Mouse (Mus musculus) frontal cortex, postnatal 36 days (tissue): ENCODE measurements around the gene Bcl7b.
A peak's percentile ranks its signal among the peaks of the same experiment; 100 is the strongest.

ENCODE experiments used
- DNase-seq, 2 experiments: peaks; one replicate each; pipeline ENCODE4 v3.0.0; 2022; ENCODE audit warnings: low spot score in 2 of 2

Bcl7b gene

DNA sequence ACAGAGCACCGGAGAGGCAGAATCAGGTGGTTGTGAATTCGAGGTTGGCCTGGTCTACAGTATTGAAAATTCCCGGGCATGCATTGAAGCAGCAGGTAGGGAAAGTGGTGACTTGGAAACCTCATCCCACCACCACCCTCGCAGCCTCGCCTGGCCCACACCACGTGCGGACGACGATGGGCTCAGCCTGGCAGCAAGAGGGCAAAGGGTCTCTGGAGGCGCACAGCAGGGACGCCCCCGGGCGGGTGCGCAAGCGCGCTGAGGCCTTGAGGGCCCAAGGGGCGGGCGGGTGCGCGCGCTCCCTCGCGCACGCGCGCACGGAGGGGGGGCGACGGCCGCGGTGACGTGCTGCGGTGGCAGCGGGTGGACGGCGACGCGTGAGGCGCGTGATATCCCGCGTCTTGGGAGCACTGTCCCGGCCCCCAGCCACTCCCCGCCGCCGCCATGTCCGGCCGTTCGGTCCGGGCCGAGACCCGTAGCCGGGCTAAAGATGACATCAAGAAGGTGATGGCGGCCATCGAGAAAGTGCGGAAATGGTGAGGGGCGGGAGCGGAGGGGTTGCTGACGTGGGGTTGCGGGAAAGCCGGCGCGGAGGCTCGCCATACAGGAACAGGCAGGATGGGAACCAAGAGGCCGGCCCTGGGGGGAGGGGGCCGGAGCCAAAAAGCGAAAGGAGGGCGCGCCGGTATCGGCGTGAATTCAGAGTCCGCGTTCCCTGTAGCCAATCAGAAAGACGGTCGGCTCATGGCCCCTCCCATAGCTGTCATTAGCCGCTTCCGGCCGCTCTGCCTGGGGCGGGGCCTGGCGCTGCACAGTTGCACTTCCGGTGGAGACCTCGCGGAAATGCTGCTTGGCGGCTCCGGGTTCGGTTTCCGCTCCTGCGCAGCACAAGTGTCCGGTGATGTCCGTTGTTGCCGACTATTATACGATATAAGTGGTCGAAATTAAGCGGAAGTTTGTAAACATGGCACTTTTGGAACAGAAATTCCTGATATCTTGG lies at the start of gene Bcl7b:
Gene Bcl7b, plus strand, starts transcription at position 221 of the 1,000 bp plus-strand sequence.
- DNase-seq = peak; percentile 95 to 98

DNA sequence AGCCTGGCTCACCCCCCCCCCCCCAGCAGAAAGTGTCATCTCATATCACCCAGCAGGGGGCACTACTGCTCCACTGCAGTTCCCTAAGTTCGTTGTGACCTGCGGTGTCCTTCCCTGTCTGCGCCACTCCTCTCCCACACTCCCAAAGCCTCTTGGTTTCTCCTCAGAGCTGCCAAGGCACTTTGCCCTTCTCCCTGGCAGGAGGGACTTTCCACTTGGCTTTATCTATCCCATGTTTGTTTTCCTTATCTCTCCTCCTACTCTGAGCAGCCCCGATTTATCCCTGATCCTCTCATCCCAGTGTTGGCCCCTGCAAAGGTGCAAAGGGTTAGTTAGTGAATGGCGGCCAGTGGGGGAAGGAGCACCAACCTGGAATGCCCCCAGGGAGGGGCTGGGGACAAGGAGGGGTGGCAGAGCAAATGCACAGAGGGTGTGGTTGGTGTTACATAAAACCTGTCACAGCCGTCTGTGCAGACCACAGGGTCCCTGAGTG lies 49.4 kb upstream of the Bcl7b start:
- DNase-seq = peak; percentile 50 to 53

DNA sequence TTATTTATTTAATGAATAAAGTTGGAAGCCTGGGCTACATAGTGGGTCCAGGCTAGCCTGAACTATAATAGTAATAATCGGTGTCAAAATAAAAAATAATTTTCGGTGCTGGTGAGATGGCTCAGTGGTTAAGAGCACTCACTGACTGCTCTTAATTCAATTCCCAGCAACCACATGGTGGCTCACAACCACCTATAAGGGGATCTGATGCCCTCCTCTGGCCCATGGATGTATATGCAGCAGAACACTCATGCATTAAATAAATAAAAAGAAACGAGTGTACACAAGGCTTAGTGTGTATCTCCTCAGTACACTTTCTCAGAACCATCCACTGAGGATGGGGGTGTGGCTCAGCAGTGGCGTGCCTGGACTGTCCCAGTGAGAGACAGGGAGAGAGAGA lies 47.3 kb upstream of the Bcl7b start:
- DNase-seq = no peak

DNA sequence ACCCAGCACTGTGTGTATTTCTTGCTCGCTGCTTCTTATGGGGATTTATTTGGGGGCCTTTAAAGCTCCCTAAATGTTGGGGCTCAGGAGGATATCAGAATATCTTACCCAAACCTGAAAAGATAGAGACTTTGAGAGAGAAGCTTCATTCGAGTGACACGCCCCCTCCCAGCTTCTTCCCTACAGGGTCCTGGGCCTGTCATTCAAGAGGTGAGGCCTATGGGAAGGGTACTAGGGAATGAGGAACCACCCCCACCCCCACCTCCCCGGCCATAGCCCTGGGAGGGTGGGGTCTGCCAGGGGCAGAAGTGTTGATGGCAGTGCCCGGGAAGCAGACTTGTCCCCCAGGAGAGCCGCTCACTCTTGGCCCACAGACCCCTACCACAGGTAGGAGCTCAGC lies 42.0 kb upstream of the Bcl7b start:
- peak in 1 of 2 experiments; percentile 5 for DNase-seq

DNA sequence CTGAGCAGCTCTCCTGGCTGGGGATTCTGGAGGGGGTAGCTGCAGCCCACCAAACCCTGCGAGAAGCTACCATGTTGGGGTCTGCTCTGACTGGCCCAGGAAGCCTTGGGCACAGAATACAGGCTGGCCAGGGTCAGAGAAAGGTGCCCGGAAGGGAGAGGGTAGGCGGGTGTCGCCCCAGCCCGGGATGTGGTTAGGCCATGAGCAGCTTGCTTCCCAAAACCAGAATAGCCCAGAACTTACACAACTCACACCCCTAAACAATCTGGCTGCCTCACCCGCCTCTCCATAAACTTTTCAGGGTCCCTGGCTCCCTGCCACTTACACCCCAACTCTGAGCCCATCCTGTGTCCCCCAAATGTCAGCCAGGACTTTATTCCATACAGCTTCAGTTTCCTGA lies 40.4 kb upstream of the Bcl7b start:
- no peak for DNase-seq

DNA sequence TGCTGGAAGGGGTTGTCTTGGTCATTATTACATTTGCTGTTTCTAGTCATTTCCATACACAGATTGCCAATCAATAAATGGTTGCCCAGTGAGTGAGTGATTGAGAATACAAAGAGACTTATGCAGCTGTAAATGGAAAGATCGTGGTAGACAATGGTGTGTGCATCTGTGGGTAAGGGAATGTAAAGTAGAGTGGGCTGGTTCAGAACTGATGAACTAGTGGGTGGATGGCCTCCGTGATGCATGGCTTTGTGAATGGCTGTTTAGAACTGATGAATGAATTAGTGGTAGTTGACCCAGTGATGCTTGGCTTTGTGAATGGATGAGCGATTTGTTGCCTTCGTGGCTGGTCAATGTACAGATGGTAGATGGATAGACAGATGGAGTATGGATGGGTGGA lies 38.3 kb upstream of the Bcl7b start:
- no peak for DNase-seq

DNA sequence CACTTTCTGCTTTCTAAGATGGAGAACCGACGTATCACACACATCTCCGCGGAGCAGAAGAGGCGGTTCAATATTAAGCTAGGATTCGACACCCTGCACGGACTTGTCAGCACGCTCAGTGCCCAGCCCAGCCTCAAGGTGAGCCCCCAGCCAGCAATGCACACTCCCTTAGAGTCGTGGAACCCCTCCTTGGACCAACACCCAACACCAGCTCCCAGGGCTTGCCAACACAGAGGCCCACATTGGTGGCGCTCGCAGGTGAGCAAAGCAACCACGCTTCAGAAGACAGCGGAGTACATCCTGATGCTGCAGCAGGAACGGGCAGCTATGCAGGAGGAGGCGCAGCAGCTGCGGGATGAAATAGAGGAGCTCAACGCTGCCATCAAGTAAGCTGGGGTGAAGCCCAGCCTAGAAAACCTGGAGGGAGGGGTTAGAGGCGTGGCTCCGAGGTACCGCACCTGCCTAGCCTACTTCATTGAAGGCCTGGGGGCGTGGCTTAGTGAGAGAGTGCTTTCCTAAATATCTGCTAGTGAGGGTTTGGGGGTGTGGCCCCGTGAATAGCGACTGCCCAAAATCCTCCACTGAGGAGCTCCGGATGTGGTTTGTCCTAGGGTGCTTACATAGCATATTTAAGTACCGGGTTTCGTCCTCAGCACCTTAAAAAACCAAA lies 34.2 kb upstream of the Bcl7b start:
- DNase-seq = peak in 1 of 2 experiments; percentile 11

DNA sequence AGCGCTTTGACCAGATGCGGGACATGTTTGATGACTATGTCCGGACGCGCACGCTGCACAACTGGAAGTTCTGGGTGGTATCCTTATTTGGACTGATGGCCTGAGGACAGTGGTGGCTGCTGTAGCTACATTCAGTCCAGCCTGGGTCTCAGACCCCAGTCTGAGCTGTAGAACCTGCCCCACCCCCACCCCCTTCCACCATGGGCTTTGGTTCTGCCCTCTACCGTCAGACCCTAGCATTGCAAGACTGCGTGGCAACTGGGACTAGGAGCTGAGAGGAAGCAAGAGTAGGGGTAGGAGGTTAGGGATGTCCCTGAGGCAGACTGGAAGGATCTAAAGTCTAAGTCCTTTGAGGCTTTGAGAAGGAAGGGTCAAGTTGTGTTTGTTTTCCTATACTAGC lies 33.5 kb upstream of the Bcl7b start:
- no peak for DNase-seq

DNA sequence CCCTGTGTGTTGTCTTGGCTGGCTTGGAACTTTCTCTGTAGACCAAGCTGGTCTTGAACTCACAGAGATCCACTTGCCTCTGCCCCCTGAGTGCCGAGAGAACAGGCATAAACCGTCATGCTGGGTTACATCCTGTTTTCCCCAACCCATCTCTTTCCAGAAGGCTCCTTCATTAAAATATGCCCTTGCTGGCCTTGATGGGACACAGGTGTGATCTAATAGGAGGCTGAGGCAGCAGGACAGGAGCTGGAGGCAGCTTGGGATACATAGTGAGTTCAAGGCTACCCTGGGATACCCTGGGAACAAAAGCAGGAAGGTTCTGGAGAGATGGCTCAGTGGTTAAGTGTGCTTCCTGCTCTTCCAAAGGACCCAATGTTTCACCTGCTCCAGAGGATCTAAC lies 28.2 kb upstream of the Bcl7b start:
- DNase-seq = no peak

DNA sequence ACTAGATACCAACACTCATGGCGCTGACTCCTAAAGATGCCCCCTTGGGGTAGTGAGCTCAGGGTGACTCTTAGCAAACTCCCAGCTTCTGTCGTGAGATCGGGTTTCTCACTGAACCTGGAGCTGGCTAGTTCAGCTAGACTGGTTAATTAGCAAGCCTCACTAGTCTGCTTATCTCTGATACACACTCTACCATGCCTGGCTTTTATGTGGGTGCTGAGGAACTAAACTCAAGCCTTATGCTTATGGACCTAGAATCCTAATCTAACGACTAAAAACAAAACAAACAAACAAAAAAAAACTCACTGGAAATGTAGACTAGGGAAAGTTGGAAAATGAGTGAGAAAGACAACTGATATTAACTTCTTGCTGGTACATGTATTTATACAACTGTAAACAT lies 23.6 kb upstream of the Bcl7b start:
- no peak for DNase-seq

DNA sequence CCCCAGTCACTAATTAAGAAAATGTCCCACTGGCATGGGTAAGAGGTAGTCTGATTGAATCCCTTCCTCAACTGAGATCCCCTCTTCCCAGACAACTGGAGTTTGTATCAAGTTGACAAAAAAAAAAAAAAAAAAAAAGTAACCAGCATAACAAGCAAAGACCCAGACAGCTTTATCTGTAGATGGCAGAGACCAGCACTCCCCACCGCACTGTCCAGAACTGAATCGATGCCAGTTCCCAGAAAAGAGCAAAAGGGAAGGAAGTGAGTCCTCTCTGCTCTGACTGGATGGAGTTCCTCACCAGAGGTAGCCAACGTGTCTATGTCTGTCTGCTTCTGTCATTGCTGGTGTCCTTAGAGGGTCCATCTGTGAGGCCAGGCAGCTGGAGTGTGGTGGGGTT lies 22.6 kb upstream of the Bcl7b start:
- DNase-seq = no peak

DNA sequence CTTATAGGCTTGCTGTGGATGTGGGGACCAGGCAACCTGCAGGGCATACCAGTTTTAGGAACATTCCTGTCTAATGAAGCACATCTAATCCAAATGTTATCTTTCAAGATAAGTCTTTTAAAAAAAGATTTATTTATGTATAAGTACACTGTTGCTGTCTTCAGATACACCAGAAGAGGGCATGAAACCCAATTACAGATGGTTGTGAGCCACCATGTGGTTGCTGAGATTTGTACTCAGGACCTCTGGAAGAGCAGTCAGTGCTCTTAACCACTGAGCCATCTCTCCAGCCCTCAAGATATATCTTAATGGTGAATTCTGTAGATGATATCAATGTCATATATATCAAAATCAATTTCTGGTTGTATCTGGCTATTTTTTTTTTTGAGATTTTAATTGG lies 22.1 kb upstream of the Bcl7b start:
- no peak for DNase-seq

DNA sequence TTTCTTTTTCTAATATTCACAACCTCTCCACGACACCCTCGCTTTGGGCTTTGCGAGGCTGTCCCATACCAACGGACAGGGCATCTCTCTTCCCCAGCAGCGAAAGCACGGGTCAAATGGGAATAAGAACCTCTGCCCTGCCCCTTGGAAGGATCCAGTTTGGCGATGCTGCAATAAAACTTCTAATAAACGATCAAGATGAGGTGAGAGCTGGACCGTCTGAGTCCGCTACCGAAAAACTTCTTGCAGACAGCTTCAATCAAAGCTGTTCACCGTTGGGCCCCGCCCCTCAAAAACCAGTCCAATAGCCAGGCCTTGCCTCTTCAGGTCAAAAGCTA lies 19.4 kb upstream of the Bcl7b start:
- DNase-seq = no peak

DNA sequence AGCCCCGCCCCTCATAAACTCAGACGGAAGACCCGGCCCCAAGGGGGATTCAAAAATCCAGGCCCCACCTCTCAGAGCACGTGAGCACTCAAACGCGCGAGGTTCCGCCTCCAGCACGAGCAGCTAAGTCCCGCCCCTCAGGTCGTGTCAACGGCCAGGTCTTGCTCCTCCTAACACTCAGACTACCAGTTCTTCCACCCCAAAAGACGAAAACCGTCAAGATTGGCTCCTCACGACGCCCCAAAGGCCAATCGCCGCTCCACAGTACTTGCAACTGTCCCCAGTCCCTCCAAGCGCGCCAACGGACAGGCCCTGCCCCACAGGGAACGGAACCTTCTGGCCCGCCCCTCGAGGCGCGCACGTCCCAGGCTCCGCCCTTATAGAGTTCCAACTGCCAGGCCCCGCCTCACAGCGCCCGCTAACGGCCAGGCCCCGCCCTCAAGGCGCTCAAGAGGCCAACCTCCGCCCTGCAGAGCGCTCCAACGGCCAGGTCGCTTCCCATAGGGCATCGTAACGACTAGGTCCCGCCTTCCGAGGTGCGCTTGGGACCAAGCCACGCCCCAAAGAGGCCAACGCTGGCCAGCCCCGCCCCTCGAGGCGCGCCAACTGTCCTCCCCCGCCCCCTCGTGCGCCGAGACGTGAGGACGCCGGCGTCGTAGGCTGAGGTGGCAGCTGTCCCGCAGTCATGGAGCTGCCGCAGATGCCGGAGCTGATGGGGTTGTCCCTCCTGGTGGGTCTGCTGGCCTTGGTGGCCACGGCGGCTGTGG lies 18.8 kb upstream of the Bcl7b start, which contains the start of gene Tbl2:
Gene Tbl2, plus strand, starts transcription at position 605 of the 767 bp plus-strand sequence.
- peak; percentile 97 to 98 for DNase-seq

DNA sequence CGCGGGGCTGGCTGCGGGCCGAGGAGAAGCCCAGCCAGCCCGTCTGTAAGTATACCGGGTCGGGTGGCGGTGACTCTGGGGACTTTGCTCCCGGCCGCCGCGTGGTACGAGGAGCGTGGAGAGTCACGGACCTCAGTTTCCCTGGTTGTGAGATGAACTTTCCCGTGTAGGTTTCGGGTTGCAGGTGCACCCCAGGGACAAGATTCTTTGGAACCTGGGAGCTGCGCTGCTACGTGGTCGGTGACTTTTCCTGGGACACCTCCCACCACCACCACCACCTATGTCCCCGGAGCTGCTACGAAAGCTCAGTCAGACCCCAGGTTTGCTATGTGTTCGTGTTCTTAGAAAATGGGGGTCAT lies 18.3 kb upstream of the Bcl7b start:
- no peak for DNase-seq

DNA sequence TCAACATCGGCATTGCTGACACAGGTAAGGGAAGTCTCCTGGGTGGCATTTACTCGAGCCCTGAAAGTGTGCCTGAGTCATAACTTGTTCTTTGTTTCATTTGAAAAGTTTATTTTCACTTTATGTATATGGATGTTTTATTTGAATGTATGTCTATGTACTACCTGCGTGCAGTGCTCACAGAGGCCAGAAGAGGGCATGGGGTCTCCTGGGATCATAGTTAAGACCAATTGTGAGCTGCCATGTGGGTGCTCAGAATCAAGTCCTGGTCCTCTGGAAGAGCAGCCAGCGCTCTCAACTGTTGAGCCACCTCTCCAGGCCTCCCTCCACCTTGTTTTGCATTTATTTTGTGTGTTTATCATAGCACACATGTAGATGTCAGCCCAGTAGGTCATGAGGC lies 11.6 kb upstream of the Bcl7b start:
- no peak for DNase-seq

DNA sequence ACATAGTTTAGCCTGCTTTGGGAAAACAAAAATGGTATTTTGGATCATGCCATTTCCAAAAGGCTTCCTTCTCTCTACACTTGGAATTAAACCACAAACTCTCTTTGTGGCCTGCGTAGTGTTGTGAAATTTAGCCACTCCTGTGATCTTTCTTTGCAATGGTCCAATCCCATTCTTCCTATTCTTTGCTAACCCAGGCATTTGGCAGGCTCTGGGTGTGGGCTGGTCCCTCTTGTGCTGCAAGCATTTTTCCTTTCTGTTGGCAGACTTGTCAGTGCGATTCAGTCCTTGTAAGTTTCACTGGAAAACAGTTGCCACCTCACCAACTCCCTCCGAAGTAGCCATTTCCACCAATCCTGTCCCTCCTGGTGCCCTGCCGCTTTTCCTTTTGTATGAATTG lies 6.9 kb upstream of the Bcl7b start:
- DNase-seq = peak in 1 of 2 experiments; percentile 66

DNA sequence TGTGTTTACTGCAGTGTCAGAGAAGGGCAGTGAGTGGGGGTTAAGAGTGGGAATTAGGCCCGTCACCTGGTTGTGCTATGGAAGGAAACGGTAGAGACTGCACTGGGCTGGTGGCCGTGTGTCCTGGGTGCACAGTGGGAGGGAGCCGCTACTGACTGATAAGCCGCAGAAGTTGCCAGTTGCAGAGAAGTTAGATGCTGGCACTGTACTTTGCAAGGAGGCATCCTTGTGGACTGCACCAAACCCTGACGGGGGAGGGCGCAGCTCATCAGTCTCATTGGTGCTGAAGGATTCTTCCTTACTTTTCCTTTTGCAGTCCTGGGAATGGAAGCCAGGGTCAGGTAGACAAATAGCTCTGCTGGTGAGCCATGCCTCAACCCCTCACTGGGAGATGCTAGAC lies 6.4 kb upstream of the Bcl7b start:
- DNase-seq = no peak

DNA sequence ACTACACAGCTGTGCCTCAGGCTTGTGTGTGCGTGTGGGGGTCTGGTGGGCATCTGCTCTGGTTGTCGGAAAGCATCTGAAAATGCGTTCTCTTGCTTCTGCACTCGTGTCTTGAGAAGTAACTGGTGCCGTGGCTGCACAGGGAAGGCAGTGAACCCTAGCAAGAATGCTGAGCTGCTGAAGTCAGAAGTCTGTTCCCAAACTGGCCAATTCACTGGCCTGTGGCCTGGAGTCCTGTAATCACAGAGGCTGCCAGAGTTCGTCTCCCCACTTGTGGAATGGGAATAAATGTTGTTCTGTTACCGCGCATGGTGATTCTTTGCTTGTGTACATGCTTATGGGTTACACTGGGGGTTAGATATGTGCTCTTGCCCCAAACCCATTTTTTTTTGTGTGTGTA lies 5.7 kb upstream of the Bcl7b start:
- DNase-seq = no peak

DNA sequence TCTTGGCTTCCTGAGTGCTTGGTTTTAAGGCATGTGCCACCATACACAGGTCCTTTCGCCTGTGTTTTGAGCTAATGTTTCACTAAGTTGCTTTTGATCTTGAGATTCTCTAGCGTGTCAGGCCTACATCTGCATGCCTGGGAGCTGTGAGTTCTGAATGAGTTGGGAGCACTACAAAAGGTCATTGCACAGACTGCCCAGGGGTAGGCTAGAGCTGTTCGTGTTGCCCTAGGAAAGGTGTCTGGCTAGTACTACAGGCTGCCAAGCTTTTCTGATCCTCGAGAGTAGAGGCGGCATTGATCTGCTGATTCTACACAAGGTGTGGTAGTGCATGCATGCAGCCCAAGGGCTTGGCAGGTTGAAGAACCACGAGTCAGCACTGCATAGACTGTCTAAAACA lies 5.3 kb upstream of the Bcl7b start:
- no peak for DNase-seq

DNA sequence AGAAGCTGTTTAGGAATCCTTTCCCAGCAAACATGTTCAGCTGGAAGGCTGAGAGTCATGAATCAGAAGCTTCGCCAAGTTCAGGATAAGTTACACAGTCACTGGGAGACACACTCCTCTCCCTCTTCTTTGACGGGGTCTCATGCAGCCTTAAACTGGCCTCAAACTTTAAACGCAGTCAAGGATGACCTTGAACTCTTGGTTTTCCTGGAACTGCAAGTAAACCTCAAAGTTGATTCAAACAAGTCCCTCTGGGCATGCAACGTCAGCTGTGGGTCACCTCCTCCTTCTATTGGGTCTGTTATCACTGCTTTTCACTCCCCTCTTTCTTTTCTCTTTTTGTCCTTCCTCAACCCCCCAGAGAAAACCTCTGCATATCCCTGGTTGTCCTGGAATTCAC lies 1.2 kb upstream of the Bcl7b start:
- DNase-seq = no peak

DNA sequence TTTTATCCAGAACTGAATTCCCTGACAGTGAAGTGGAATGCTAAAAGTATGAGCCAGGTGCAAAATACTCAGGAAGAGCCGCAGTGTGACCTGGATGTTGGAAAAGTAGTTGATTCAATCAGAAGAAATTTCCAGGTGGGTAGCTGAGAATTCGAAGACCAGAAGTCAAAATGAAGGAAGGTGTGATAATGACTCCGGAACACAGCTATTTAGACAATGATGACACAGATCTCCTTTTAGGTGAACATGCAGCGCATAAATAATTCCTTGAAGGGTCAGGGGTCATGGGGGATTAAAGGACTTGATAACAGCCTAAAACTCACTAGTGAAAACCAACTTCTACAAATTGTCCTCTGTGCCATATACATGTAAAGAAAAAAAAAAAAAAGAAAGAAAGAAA lies 614 bp upstream of the Bcl7b start:
- no peak for DNase-seq
